Mouse (Mus musculus) thymus, adult 2 months (tissue): ENCODE data around the gene Bahcc1. TPM values are rescaled to one million over a fixed set of nuclear protein-coding genes. Genes with fewer than 3 reads are reported as not detected.

Source experiments
- DNase-seq: peaks from one replicate; pipeline ENCODE4 v3.0.0; 2021
- H3K27ac ChIP-seq: fragments of 200-500 bp; 2 replicates; pipeline ENCODE4 v1.5.1; 2012; ENCODE audit warnings: low read length, control low read depth; ENCODE audit not compliant: control insufficient read depth, insufficient read depth
- H3K27me3 ChIP-seq: fragments of 200-500 bp; 2 replicates; pipeline ENCODE4 v1.6.1; 2012; ENCODE audit warnings: mild to moderate bottlenecking, low read length, moderate library complexity, mixed read lengths; ENCODE audit not compliant: control insufficient read depth, insufficient read depth
- H3K36me3 ChIP-seq: fragments of 200-500 bp; 2 replicates; pipeline ENCODE4 v1.6.1; 2012; ENCODE audit warnings: mild to moderate bottlenecking, low read length, moderate library complexity; ENCODE audit not compliant: control insufficient read depth, insufficient read depth
- H3K4me1 ChIP-seq: fragments of 200-500 bp; replicated peaks from 2 replicates; pipeline ENCODE4 v1.6.1; 2012; ENCODE audit warnings: low read length; ENCODE audit not compliant: control insufficient read depth, insufficient read depth
- H3K4me3 ChIP-seq: fragments of 200-500 bp; 2 replicates; pipeline ENCODE4 v1.5.1; 2012; ENCODE audit warnings: mild to moderate bottlenecking, low read length, control low read depth, moderate library complexity; ENCODE audit not compliant: control insufficient read depth, insufficient read depth
- CTCF ChIP-seq: fragments of 200-500 bp; IDR thresholded peaks from 2 replicates; pipeline ENCODE4 v1.5.1; 2012; ENCODE audit warnings: mild to moderate bottlenecking, control low read depth, low read length, moderate library complexity, borderline replicate concordance; ENCODE audit not compliant: control insufficient read depth, poor library complexity, insufficient read depth; ENCODE audit errors: extremely low read depth
- POLR2A ChIP-seq: fragments of 200-500 bp; IDR thresholded peaks from 2 replicates; pipeline ENCODE4 v1.6.1; 2012; ENCODE audit warnings: mild to moderate bottlenecking, low read length, control low read depth, moderate library complexity; ENCODE audit not compliant: control insufficient read depth, poor library complexity, insufficient read depth; ENCODE audit errors: extremely low read depth
- WGBS: fragments of 180-500 bp; shearing (Covaris S2); methylation state at CpG from one replicate; pipeline ENCODE4 v1.1.7; 2018; 5-methylcytosine and 5-hydroxymethylcytosine counted together
- polyA plus RNA-seq: library from polyadenylated mRNA; depleted of rRNA; stranded (reverse); fragments of >200 nt; gene quantifications from 2 replicates; pipeline ENCODE4 v1.2.3, GENCODE M21; 2012

Bahcc1 gene
- polyA plus RNA-seq, 1 experiment: 11.0 TPM

GRCm38 (mm10) chr11:120190526-120191412, 42.0 kb upstream of the Bahcc1 start:
- Histone ChIP-seq H3K36me3 (no peaks in the 10 kb centered on the region), H3K27ac (no peak overlapping the region), H3K4me3 (peak overlapping the region; percentile 18; the same call in 1 of the 2 replicates), H3K4me1 (peaks cover 11% of the 10 kb centered on the region), H3K27me3 (no peaks in the 10 kb centered on the region)
- 72% methylated on average over 14 of the region's 14 CpGs for WGBS
- DNase-seq: no peak
- TF ChIP-seq POLR2A (no peak), CTCF (no peak)

DNA sequence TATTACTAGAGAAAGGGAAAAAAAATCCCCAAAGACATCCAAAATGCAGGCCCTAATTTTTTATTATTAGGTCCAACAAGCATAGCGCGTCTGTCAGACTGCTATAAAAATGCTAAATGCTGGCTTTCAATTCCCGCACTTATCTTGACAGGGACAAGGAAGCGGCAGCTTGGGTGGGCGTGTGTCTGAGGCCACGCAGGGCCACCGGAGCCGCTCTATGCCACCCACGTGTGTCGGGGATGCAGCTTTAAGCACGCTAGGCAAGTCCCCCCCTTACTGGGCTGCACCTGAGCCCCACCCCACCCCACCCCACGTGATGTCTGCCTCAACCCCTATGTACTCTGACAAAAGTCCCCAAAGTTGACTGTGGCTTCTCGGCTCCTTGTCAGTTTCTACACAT, 33.9 kb upstream of the Bahcc1 start:
- 73% methylated on average over 13 of the region's 13 CpGs for WGBS
- no peaks in the 10 kb centered on the region for H3K27me3 ChIP-seq
- H3K4me3 ChIP-seq: no peak overlapping the region
- H3K4me1 ChIP-seq: no peaks in the 10 kb centered on the region
- DNase-seq: no peak
- no peaks in the 10 kb centered on the region for H3K36me3 ChIP-seq
- TF ChIP-seq CTCF: no peak
- no peak for TF ChIP-seq POLR2A
- no peak overlapping the region for H3K27ac ChIP-seq

DNA sequence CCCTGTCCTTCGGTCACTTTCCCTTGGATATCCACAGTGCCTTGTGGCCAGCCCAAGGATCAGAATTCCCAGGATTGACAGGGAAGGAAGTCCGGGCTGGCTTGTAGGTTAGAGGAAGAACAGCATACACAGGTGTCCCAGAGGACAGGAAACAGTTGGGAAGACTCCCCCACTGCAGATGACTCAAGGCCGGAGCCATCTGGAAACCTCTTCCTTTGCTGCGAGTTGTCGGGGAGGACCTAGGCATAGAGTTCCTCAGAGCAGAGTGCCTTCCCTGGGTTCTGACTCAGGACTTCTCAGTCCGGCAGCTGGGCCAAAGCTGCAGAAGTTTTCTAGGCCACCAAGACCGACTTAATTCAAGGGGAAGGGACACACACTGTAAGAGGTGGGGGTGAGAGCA, 33.0 kb upstream of the Bahcc1 start:
- no peak for TF ChIP-seq CTCF
- TF ChIP-seq POLR2A: no peak
- no peaks in the 10 kb centered on the region for H3K4me1 ChIP-seq
- H3K36me3 ChIP-seq: no peaks in the 10 kb centered on the region
- no peaks in the 10 kb centered on the region for H3K27me3 ChIP-seq
- DNase-seq: no peak
- no peak overlapping the region for H3K4me3 ChIP-seq
- H3K27ac ChIP-seq: no peak overlapping the region
- WGBS: 69% methylated on average over 7 of the region's 7 CpGs

GRCm38 (mm10) chr11:120200621-120201020, 32.1 kb upstream of the Bahcc1 start:
- H3K36me3 ChIP-seq: no peaks in the 10 kb centered on the region
- no peak overlapping the region for H3K27ac ChIP-seq
- 81% methylated on average over 6 of the region's 6 CpGs for WGBS
- TF ChIP-seq CTCF (no peak), POLR2A (no peak)
- no peaks in the 10 kb centered on the region for H3K27me3 ChIP-seq
- H3K4me1 ChIP-seq: no peaks in the 10 kb centered on the region
- DNase-seq: no peak
- no peak overlapping the region for H3K4me3 ChIP-seq

DNA sequence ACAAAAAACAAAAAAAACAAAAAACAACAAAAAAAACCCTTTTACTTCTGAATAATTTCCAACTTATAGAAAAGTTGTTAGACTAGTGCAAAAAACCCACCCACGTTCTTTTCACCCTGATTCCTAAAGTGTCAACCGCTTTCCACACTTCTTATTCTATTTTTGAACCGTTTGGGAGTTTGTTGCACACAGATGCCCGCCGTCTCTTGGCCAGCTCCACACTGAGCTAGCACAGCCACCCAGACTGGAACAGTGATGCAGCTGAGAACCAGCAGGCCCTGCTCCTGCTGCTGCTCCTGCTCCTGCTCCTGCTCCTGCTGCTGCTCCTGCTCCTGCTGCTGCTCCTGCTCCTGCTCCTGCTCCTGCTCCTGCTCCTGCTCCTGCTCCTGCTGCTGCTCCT, 28.5 kb upstream of the Bahcc1 start:
- H3K4me3 ChIP-seq: no peak overlapping the region
- no peak for DNase-seq
- H3K36me3 ChIP-seq: no peaks in the 10 kb centered on the region
- H3K27me3 ChIP-seq: no peaks in the 10 kb centered on the region
- no peak overlapping the region for H3K27ac ChIP-seq
- WGBS: 93% methylated on average over 5 of the region's 5 CpGs
- no peaks in the 10 kb centered on the region for H3K4me1 ChIP-seq
- TF ChIP-seq CTCF (no peak), POLR2A (no peak)

DNA sequence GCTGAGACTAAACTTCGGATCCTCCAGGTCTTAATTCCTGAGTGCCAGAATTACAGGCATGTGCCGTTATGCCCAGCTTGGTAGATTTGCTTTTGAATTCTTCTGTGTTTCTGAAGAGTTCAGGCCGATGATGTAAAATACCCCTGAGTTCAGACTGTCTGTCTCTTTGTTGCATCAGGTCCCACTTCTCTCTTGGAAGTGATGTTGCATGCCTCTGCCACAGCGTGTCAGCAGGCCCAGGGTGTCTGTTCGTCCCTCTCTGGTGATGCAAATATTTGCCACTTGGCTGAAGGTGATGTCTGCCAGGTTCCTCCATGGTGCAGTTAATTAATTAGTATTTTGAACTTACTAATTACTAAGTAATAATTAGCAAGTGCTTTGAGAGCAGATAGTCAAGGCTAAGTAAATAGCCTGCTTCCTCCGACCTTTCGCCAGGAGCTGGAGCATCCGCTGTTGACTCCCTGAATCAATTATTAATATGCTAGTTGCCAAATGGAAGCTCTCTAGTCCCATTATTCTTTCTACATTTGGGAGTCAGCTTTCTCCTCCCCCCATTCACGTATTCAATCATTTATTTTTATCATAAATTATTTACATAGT, 26.6 kb upstream of the Bahcc1 start:
- Histone ChIP-seq H3K27me3 (no peaks in the 10 kb centered on the region), H3K4me3 (no peak overlapping the region), H3K36me3 (no peaks in the 10 kb centered on the region), H3K4me1 (no peaks in the 10 kb centered on the region), H3K27ac (no peak overlapping the region)
- 96% methylated on average over 9 of the region's 9 CpGs for WGBS
- DNase-seq: no peak
- TF ChIP-seq CTCF: no peak
- no peak for TF ChIP-seq POLR2A

DNA sequence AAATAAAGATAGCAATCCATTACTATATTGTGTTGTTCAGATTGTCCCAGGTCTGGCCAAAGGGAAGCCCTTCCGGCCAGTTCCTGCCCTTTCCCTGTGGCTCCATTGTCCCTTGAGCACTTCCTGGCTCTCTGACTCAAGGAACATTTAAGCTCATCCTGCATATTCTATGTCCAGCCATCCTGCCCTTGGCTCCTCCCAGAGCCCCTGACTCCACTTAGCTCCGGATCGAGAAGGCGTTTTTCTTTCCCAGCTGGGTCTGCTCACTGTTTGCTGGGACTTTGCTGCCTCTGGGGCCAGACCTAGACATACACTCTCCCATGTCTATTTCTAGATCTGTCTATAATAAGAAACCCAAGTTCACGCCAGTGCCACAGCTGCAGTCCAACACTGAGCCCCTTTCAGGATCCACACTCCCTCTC, 26.1 kb upstream of the Bahcc1 start:
- TF ChIP-seq CTCF: no peak
- H3K27me3 ChIP-seq: no peaks in the 10 kb centered on the region
- no peak for DNase-seq
- no peak overlapping the region for H3K4me3 ChIP-seq
- no peaks in the 10 kb centered on the region for H3K4me1 ChIP-seq
- 93% methylated on average over 5 of the region's 5 CpGs for WGBS
- H3K27ac ChIP-seq: no peak overlapping the region
- no peaks in the 10 kb centered on the region for H3K36me3 ChIP-seq
